Mouse (Mus musculus): ENCODE measurements around the gene Tas2r144.

Tas2r144 gene

DNA sequence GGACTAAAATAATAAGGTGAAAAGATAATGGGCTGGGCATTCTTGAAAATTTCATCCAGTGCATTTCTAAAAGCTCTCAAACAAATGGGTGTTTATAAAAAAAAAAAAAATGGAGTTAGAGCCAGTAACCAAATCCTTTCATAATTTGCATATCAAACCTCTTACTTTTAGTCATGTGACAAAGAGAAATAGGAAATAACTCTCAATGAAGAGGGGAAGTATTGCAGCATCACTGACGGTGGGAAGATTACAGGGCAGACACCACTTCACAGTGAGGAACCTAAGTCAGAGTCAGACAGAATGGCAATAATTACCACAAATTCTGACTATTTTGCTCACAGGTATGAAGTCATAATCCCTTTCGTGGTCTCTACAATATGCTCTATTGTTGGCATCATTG lies at the start of gene Tas2r144:
Gene Tas2r144 (plus strand): TSS at position 301 of the 400 bp plus-strand sequence.
- DNase-seq (ENCODE audit: low spot score in 2 of 2) = no peak

DNA sequence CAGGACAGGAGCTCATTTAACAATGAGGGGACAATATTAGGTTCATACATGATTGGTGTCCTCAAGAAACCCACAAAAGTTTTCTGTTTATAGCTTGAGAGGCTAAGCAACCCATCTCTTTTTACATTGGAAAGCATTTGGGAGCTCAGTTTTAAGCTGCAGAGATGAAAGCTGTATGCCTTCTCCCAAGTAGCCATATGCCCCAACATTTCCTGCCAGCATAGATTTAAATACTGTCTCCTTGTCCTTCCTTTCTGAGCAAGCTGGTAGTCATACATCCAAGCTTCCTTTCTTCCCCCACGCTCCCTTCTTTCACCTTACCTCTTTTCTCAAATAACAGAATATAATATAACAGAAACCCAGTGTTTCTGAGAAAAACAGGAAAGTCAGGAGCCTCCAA lies 32.7 kb upstream of the Tas2r144 start:
- DNase-seq (ENCODE audit: low spot score in 2 of 2) = no peak

DNA sequence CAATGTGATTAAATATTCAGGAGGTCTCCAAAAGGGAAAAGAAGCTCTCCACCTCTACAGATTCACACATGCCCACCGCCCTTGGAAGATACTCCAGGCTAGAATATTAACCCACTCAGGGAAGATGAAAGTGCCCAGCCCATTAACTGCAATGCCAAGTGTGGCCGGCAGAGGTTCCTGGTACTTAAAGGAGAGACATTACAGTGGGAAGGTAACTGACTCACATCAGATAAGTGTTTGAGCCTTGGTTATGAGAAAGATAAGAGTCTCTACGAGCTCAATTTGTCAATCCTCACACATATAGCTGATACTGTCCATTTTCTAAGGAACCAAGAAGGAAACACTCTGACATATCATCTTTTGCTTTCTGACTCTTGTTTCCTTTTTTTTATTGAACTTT lies 28.9 kb upstream of the Tas2r144 start:
- DNase-seq (ENCODE audit: low spot score in 2 of 2) = no peak

- DNase-seq (ENCODE audit: low spot score in 2 of 2) = no peak
Observed at GRCm38 (mm10) chr6:42197710-42198109, 17.4 kb upstream of the Tas2r144 start.

DNA sequence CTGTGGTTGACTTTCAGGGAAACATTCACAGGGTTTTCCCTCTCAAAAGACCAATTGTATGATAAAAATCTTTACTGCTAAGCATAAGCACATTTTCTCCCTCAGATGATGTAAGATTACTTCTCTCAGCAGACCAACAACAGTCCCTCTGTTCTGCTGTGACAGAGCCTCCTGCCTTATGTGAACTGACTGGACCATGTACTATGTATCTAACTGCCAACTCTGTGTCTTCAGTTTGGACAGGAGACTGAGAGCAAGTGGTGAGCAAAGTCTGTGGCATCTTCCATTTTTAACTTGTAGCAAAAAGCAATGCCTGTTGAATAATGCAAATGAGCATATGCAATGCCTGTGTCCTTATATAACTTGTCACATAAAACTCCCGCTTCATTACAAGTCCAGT lies 15.6 kb upstream of the Tas2r144 start:
- no peak for DNase-seq (ENCODE audit: low spot score in 2 of 2)

DNA sequence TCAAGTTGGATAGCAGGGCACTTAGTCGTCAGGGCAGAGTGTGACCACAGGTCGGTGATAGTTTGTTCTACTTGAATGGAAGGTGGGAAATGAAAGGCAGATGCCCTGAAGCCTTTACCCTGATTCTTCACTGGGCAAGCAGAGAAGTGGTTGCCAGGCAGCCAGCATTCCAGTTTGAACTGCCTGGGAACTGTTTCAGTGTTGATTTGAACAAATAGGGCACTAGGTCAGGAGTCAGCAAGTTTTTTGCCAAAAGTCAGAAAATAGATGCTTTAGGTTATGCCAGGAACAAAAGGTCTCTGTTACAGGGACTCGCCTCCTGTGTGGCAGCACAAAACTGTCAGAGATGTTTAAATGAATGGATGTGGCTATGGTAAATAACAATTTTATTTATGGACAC lies 7.2 kb downstream of the Tas2r144 start:
- DNase-seq (ENCODE audit: low spot score in 2 of 2) = no peak

GRCm38 (mm10) chr6:42225046-42225445 lies 9.9 kb downstream of the Tas2r144 start:
- DNase-seq (ENCODE audit: low spot score in 2 of 2) = no peak

DNA sequence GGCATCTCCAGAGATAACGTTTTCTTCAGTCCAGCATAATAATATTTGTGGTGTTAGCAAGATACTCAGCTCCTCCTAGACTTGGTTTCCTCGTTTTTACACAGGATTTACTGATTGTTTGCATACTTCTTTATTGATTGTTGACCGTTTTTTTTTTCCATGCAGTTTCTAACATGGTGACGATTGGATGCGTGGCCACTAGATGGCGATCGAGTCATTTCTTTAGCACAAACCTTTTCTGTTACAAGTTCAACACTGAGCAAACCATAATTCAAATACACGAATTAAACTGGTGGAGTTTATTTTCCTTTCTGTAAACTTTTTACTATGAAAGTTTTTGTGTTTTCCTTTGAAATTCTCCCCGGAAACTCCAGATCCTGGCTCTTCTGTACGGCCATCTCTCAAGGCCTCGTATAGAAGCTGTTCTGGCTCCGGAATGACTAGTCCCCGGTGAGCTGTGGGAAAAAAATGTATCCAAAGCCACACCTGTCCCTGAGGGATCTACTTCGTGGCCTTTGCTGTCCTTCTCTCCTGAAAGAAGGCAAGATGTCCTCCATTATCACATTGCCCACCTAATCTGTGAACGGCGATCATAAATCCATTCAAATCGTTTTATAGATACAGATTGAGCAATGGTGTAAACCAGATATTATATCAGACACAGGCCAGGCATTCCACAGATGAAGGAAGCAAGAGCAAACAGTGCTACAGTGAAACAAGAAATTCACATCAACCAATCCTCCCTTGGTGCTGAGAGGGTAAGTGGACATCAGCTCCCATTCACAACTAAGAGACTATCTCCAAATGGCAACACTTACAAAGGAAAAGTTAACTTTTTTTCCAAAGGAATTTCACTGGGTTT lies 12.3 kb downstream of the Tas2r144 start:
- peak; percentile 17 to 39 for DNase-seq (ENCODE audit: low spot score in 2 of 2)

GRCm38 (mm10) chr6:42229610-42230009 lies 14.5 kb downstream of the Tas2r144 start:
- no peak for DNase-seq (ENCODE audit: low spot score in 2 of 2)

DNA sequence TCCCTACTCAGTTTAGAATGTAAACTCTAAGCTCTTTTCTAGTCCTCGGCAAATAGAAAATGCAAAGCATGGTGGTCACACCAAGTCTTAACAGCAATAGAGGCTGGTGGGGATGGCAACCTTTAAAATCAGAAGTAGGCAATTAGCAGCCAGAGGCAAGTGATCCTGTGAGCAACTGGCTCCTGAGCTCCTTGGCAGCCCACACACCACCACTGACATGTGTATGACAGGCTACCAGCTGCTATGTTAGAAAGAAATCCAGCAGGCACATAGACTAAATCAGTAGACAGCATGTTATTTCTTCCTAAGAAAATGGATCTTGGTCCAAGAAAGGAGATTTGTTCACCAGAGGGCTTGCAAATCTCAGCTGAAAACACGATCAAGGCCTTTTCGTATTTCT lies 16.1 kb downstream of the Tas2r144 start:
- no peak for DNase-seq (ENCODE audit: low spot score in 2 of 2)

DNA sequence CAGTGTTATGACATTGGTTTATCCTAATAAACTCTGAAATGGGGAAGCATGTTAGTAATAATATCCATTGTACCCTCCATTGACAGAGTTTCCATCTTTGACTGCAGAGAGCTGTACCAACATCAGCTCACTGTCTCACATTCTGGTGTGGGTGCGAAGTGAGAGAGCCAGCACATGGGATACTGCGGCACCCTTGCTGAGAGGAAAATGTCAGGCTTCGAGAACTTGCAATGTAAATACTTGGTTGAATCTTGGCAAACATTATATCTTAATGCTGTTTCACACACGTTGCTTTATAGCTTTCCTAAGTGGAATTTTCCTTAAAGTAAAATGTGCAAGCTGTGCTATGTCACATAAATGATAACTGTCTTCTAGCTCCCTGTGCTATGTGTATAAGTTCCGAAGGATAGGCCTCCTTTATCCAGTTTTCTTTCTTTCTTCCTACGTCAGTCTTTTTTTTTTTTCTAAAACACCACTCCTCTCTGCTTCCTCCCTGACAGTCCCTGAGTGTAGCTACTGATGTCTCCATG lies 22.2 kb downstream of the Tas2r144 start:
- no peak for DNase-seq (ENCODE audit: low spot score in 2 of 2)

- no peak for DNase-seq (ENCODE audit: low spot score in 2 of 2)
Observed at GRCm38 (mm10) chr6:42241311-42242045, 26.4 kb downstream of the Tas2r144 start.

DNA sequence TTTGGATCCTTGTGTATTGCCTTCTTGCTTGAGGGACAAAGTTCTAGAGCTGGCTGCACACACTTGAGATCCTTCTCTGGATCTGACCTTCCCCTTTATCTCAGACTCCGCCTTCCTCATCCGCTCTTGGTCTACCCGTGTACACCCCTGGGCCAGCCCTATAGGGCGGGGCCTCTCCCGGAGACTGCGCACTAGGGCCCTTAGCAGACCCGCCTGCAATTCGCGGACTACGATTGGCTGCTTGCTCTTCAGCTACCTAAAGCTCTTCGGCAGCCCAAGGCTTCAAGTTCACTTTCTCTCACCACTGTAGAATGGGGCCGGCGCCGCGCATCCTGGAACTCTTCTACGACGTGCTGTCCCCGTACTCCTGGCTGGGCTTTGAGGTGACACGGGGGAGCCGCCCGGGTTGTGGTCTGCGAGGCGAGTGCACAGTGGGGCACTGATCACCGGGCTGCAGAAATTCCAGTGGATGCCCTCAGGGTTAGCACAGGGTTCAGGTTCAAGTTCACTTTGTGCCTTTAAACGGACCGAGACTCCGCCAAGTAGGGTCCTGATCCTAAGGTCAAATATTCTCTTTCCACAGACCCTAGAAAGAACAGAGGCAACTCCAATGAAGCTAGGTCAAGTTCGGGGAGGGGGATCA lies 30.7 kb downstream of the Tas2r144 start, which contains the start of gene Gstk1:
Gene Gstk1 (plus strand): TSS at position 225 of the 643 bp plus-strand sequence.
- DNase-seq (ENCODE audit: low spot score in 2 of 2) = peak; percentile 87 to 89

- DNase-seq (ENCODE audit: low spot score in 2 of 2) = peak in 1 of 2 experiments; percentile 27
Observed at GRCm38 (mm10) chr6:42247173-42247572, 32.0 kb downstream of the Tas2r144 start.

- DNase-seq (ENCODE audit: low spot score in 2 of 2) = no peak
Observed at GRCm38 (mm10) chr6:42247981-42248380, 32.9 kb downstream of the Tas2r144 start.

GRCm38 (mm10) chr6:42251791-42252190 lies 36.7 kb downstream of the Tas2r144 start:
- DNase-seq (ENCODE audit: low spot score in 2 of 2) = no peak

GRCm38 (mm10) chr6:42253103-42253502 lies 38.0 kb downstream of the Tas2r144 start:
- no peak for DNase-seq (ENCODE audit: low spot score in 2 of 2)

GRCm38 (mm10) chr6:42257303-42257863 lies 42.3 kb downstream of the Tas2r144 start:
- DNase-seq (ENCODE audit: low spot score in 2 of 2) = peak; percentile 68 to 69

DNA sequence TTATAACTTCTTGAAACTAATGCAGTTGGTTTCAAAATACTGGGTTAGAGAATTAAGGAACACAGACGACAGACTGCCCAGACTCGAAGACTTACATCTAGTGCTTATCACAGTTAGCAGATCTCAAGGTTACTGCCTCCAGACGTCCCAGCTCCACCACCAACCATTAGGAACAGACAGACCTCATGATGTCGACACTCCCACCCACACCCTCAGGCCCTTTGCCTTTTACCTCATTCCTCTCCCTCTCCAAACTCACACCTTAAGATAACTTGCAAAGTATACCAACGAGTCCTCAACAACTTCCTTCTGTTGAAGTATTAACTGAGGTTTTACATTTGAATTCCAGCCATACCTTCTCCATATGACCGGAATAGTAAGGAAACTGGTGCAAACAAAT lies 45.3 kb downstream of the Tas2r144 start:
- no peak for DNase-seq (ENCODE audit: low spot score in 2 of 2)

- no peak for DNase-seq (ENCODE audit: low spot score in 2 of 2)
Observed at GRCm38 (mm10) chr6:42261524-42262170, 46.5 kb downstream of the Tas2r144 start, which contains the start of gene Tmem139. Tmem139 (plus strand) TSS chr6:42261970.
